Mouse (Mus musculus) neural tube, embryonic 13.5 days (tissue): ENCODE measurements at regions not wholly inside any gene's neighbourhood (a gene's known extent, or its start where the extent isn't known, plus 50 kb on each side); places are given as distances from the start of the nearest gene placed in this dataset.
"Not testable (repeated sequence)": the region's sequence is repeated elsewhere in the genome, so short reads cannot be mapped to it uniquely, and the experiment has no call there.

ENCODE experiments used
- ATAC-seq: fragments of 200-750 bp; cut with Nextera tagmentation; 2 replicates; pipeline ENCODE4 v1.8.0; 2017; ENCODE audit warnings: low read depth, mild to moderate bottlenecking, moderate TSS enrichment, moderate library complexity
- H3K27ac ChIP-seq: fragments of 300-500 bp; sonication (generic); replicated peaks from 2 replicates; pipeline ENCODE4 v1.5.1; 2015; ENCODE audit warnings: moderate library complexity, mild to moderate bottlenecking, inconsistent platforms
- H3K27me3 ChIP-seq: fragments of 300-500 bp; sonication (generic); 2 replicates; pipeline ENCODE4 v1.6.1; 2015; ENCODE audit warnings: mild to moderate bottlenecking, inconsistent platforms
- H3K36me3 ChIP-seq: fragments of 300-500 bp; sonication (generic); 2 replicates; pipeline ENCODE4 v1.6.1; 2015; ENCODE audit warnings: mild to moderate bottlenecking, inconsistent platforms
- H3K4me1 ChIP-seq: fragments of 300-500 bp; sonication (generic); replicated peaks from 2 replicates; pipeline ENCODE4 v1.6.1; 2015; ENCODE audit warnings: inconsistent platforms
- H3K4me2 ChIP-seq: fragments of 300-500 bp; sonication (generic); 2 replicates; pipeline ENCODE4 v1.6.1; 2015; ENCODE audit warnings: inconsistent platforms, mild to moderate bottlenecking, moderate library complexity
- H3K4me3 ChIP-seq: fragments of 300-500 bp; sonication (generic); 2 replicates; pipeline ENCODE4 v1.5.1; 2015; ENCODE audit warnings: mild to moderate bottlenecking, inconsistent platforms
- H3K9ac ChIP-seq: fragments of 300-500 bp; sonication (generic); 2 replicates; pipeline ENCODE4 v1.6.1; 2015; ENCODE audit warnings: moderate library complexity, mild to moderate bottlenecking, inconsistent platforms
- H3K9me3 ChIP-seq: fragments of 300-500 bp; sonication (generic); 2 replicates; pipeline ENCODE4 v1.6.1; 2016; ENCODE audit warnings: inconsistent platforms
- WGBS: fragments of 180-500 bp; shearing (Covaris S2); methylation state at CpG from one replicate; pipeline ENCODE4 v1.1.7; 2015; 5-methylcytosine and 5-hydroxymethylcytosine counted together

DNA sequence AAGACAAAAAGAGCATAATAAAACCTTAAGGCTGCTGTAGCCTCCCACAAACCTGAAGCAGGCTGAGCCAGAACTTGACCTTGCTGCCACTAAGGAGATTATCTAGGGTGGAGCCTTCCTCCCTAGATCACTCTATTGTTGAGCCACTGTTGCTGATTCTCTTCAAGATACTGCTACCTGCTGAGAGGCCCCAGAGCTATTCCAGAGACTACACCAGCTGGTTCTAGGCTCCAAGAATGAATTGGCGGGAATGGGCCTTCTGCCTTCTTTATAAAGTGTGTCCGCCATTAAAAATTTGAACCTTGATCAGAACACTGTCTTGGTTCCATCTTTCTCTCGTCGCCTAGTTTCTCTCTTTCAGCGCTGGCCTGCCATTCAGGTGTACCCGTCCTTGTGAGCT is 1173.1 kb downstream of the A830018L16Rik start:
- ATAC-seq, H3K27me3 ChIP-seq, H3K9ac ChIP-seq, H3K36me3 ChIP-seq, H3K9me3 ChIP-seq, H3K4me3 ChIP-seq, H3K4me1 ChIP-seq, H3K27ac ChIP-seq, H3K4me2 ChIP-seq: not testable (repeated sequence)
- 93% methylated on average over 6 of the region's 6 CpGs for WGBS

DNA sequence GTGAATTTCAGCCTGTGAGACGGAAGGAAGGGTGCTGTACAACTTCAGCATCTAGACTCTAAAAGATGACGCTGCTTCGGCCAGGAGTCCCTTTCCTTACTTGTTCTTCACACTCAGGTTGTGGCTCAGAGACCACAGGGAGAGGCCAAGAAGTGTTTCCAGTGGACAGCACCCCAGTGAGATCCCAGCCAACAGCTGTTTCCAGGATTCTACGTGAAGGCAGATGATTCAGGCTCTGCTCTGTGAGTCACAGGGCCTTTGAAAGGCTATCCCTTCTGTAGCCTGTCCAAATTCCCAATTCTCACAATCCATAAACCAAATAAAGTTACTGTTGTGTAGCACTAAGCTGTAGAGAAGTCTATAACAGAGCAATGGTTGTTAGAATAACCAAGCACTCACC is 1198.2 kb downstream of the A830018L16Rik start:
- no peaks in the 10 kb centered on the region for H3K9me3 ChIP-seq
- no peak overlapping the region for H3K4me3 ChIP-seq
- no peaks in the 10 kb centered on the region for H3K4me1 ChIP-seq
- H3K27me3 ChIP-seq, result no peaks in the 10 kb centered on the region
- no peak overlapping the region for H3K27ac ChIP-seq
- H3K36me3 ChIP-seq, result no peaks in the 10 kb centered on the region
- WGBS, result 88% methylated on average over 4 of the region's 4 CpGs
- H3K9ac ChIP-seq, result no peak overlapping the region
- no peak for ATAC-seq
- H3K4me2 ChIP-seq, result no peak overlapping the region

DNA sequence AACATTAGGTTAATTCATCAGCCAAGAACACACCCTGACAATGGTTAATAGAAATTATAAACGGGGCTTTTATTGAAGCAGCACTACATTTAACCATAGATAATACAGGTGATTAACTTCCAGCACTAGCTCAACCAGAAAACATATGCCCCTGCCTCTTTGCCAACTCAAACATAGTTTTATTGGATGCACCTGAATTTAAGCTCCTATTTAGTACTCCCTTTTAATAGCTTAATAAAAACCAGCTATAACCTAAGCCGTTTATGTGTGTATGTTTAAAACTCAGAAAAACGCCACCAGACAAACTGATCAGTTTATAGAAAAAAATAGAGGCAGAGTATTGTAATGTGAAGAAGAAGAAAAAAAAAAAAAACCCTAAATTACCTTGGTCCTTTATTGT is 1201.4 kb downstream of the A830018L16Rik start:
- Histone ChIP-seq H3K4me3 (no peak overlapping the region), H3K36me3 (no peaks in the 10 kb centered on the region), H3K27ac (no peak overlapping the region), H3K9me3 (no peaks in the 10 kb centered on the region), H3K27me3 (no peaks in the 10 kb centered on the region), H3K4me2 (no peak overlapping the region), H3K4me1 (no peaks in the 10 kb centered on the region), H3K9ac (no peak overlapping the region)
- no peak for ATAC-seq
- 75% methylated on average over 3 of the region's 3 CpGs for WGBS

- Histone ChIP-seq H3K4me1 (no peaks in the 10 kb centered on the region), H3K36me3 (no peaks in the 10 kb centered on the region), H3K27me3 (no peaks in the 10 kb centered on the region), H3K4me3 (no peak overlapping the region), H3K9ac (no peak overlapping the region), H3K9me3 (no peaks in the 10 kb centered on the region), H3K4me2 (no peak overlapping the region), H3K27ac (no peak overlapping the region)
- no peak for ATAC-seq
- WGBS, result 78% methylated on average over 10 of the region's 10 CpGs
These were observed 1202.0 kb downstream of the A830018L16Rik start for GRCm38 (mm10) chr1:12615733-12616481.

- Histone ChIP-seq H3K4me3 (no peak overlapping the region), H3K9ac (no peak overlapping the region), H3K4me1 (no peaks in the 10 kb centered on the region), H3K4me2 (no peak overlapping the region), H3K9me3 (no peaks in the 10 kb centered on the region), H3K36me3 (no peaks in the 10 kb centered on the region), H3K27ac (no peak overlapping the region), H3K27me3 (no peaks in the 10 kb centered on the region)
- WGBS, result 86% methylated on average over 2 of the region's 2 CpGs
- ATAC-seq, result no peak
These were observed 1206.1 kb downstream of the A830018L16Rik start for GRCm38 (mm10) chr1:12619981-12620380.

- H3K27ac ChIP-seq, result no peak overlapping the region
- H3K4me1 ChIP-seq, result no peaks in the 10 kb centered on the region
- H3K4me2 ChIP-seq, result no peak overlapping the region
- no peaks in the 10 kb centered on the region for H3K36me3 ChIP-seq
- 88% methylated on average over 6 of the region's 6 CpGs for WGBS
- H3K4me3 ChIP-seq, result no peak overlapping the region
- H3K9me3 ChIP-seq, result no peaks in the 10 kb centered on the region
- no peaks in the 10 kb centered on the region for H3K27me3 ChIP-seq
- no peak for ATAC-seq
- H3K9ac ChIP-seq, result no peak overlapping the region
These were observed 1206.9 kb downstream of the A830018L16Rik start for GRCm38 (mm10) chr1:12620825-12621224.

DNA sequence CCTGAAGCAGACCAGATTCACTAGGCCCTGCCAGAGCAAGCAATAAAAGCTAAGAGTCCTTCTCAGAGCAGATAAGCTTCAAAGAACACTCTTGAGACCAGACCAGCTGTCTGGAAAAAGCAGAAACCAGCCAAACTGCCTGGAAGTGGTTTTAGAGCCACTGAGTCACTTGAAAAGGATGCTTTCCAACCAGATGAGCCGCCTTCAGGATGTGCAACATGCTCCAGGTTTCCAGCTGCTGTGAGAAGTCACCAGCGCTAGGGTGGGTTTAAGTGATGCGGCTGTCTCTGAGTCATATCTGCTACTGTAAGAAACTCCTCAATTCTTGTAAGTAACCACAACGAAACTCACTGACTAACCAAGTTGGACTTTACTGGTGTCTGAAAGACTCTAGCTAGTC is 1209.3 kb downstream of the A830018L16Rik start:
- Histone ChIP-seq H3K9ac (no peak overlapping the region), H3K27ac (no peak overlapping the region), H3K4me3 (no peak overlapping the region), H3K4me2 (no peak overlapping the region), H3K36me3 (no peaks in the 10 kb centered on the region), H3K27me3 (no peaks in the 10 kb centered on the region), H3K4me1 (no peaks in the 10 kb centered on the region), H3K9me3 (no peaks in the 10 kb centered on the region)
- no peak for ATAC-seq
- WGBS, result 91% methylated on average over 4 of the region's 4 CpGs

- no peak for ATAC-seq
- Histone ChIP-seq H3K4me1 (peaks cover 8% of the 10 kb centered on the region), H3K27me3 (no peaks in the 10 kb centered on the region), H3K4me2 (no peak overlapping the region), H3K9me3 (no peaks in the 10 kb centered on the region), H3K36me3 (no peaks in the 10 kb centered on the region), H3K27ac (no peak overlapping the region), H3K9ac (no peak overlapping the region), H3K4me3 (no peak overlapping the region)
- 90% methylated on average over 3 of the region's 3 CpGs for WGBS
These were observed 1219.1 kb downstream of the A830018L16Rik start for GRCm38 (mm10) chr1:12633049-12633448.

GRCm38 (mm10) chr1:12636326-12637147 is 1222.6 kb downstream of the A830018L16Rik start:
- Histone ChIP-seq H3K4me1 (peaks cover 8% of the 10 kb centered on the region), H3K27ac (no peak overlapping the region), H3K9me3 (no peaks in the 10 kb centered on the region), H3K27me3 (no peaks in the 10 kb centered on the region), H3K4me3 (no peak overlapping the region), H3K9ac (no peak overlapping the region), H3K4me2 (no peak overlapping the region), H3K36me3 (no peaks in the 10 kb centered on the region)
- ATAC-seq, result 0 out of 2 replicates have a peak, but pooled peaks have one; percentile 47
- WGBS, result 21% methylated on average over 9 of the region's 9 CpGs

- no peaks in the 10 kb centered on the region for H3K27me3 ChIP-seq
- H3K9ac ChIP-seq, result no peak overlapping the region
- H3K4me1 ChIP-seq, result peaks cover 8% of the 10 kb centered on the region
- no peak overlapping the region for H3K4me3 ChIP-seq
- no peak for ATAC-seq
- WGBS, result 58% methylated on average over 4 of the region's 4 CpGs
- H3K9me3 ChIP-seq, result no peaks in the 10 kb centered on the region
- H3K4me2 ChIP-seq, result no peak overlapping the region
- no peaks in the 10 kb centered on the region for H3K36me3 ChIP-seq
- no peak overlapping the region for H3K27ac ChIP-seq
These were observed 1227.1 kb downstream of the A830018L16Rik start for GRCm38 (mm10) chr1:12640983-12641382.
